Mouse (Mus musculus): ENCODE measurements around the gene Tcf12.

GRCm38 (mm10) chr9:71991147-71991546 is 120.5 kb downstream of the Tcf12 start:
- TF ChIP-seq CTCF (IDR thresholded peaks at IDR 0.05; ENCODE audit: low read depth, low read length): no peak
- no peak for TF ChIP-seq TAL1 (conservative IDR thresholded peaks at IDR 0.05; ENCODE audit: low read depth, low read length)
- TF ChIP-seq GATA2 (IDR thresholded peaks at IDR 0.05; ENCODE audit: borderline replicate concordance, low read depth, low read length): no peak
